Mouse (Mus musculus): ENCODE results near the gene Cox4i2.
A peak's percentile ranks its signal among the peaks of the same experiment; 100 is the strongest.

The Cox4i2 gene

GRCm38 (mm10) chr2:152753944-152754711 lies at the start of gene Cox4i2:
Cox4i2 (plus strand) TSS chr2:152754173.
- no peak for DNase-seq (ENCODE audit: low spot score)

DNA sequence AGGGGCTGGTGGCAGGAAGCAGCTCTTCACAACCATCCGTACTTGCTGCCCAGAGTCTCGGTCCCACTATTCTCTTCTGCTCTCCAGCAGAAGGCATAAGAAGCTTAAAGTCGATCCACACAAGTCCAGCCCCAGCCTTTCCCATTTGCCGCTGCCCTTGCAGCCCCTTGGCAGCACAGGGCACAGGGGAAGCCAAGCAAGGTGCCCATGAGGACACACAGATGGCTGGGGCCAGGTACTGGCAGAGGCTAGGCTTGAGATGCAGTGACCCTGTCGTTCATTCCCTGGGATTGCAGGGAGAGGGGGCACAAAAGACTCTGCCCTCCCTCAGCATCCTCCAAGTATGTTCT lies 49.7 kb upstream of the Cox4i2 start:
- DNase-seq (ENCODE audit: low spot score): no peak

DNA sequence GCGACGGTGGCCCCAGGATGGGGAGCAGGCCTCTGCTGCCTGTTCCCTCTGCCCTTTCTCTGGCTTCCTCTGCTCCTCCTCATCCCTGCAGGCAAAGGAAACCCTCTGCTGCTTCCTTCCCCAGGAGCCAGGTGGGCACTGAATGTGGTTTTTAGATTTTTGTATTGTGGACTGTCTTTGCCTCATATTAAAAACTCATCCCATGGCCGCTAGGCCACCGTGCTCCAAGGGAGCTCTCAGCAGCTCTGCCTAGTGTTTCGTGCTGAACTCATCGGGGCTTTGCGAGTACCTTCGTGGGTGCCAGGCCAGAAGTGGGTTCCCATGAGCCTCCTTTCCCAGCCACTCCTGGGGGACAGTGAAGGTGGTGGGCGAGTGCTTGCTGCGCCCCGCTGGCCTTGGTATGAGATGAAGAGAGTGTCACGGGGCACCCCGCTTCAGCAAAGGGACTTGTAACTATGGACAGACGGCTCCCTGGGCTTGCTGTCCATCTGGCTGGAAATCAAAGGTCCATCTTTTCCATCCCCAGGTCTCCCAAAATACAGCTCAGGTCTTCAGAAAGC lies 49.1 kb upstream of the Cox4i2 start:
- DNase-seq (ENCODE audit: low spot score): no peak

- DNase-seq (ENCODE audit: low spot score): peak; percentile 72
Measured at GRCm38 (mm10) chr2:152705993-152706571, 47.9 kb upstream of the Cox4i2 start.

GRCm38 (mm10) chr2:152707186-152707585 lies 46.8 kb upstream of the Cox4i2 start:
- DNase-seq (ENCODE audit: low spot score): no peak

DNA sequence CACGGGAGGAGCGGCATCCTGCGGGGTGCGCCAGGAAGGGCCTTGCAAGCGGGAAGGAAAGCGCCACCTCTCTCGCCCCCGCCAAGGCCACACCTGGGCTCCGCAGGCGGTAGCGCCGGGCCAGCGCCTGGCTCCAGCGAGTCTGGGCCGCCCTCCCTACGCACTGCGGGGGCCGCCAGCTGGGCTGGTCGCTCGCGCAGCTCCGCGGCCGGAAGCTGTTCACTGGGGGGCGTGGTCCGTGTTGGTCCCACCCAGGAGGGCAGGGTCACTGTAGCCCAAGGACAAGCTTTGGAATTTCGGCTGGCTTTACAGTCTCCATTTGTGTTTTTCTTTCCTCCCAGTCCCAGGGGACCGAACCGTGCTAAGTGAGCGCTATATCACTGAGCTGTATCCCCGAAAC lies 46.3 kb upstream of the Cox4i2 start:
- peak; percentile 95 for DNase-seq (ENCODE audit: low spot score)

DNA sequence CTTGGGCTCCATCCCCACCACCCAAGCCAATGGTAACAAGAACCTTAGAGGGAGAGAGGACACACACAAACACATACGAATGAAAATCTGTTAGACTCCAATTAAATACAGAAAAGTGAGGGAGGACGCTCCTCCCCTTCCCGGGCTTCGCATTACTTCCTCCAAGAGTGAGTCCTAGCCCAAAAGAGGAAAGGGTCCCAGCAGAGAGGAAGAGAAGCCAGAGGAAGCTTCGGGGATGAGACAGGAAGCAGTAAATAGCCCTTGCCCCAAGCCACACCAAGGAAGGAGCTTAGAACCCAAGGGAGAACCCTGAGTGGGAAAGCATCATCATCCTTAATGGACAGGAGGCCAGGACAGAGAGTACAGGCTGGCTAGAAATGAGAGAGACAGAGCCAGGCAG lies 44.9 kb upstream of the Cox4i2 start:
- no peak for DNase-seq (ENCODE audit: low spot score)

GRCm38 (mm10) chr2:152716241-152716772 lies 37.7 kb upstream of the Cox4i2 start:
- DNase-seq (ENCODE audit: low spot score): peak; percentile 75

- DNase-seq (ENCODE audit: low spot score): no peak
Measured at GRCm38 (mm10) chr2:152717652-152718051, 36.3 kb upstream of the Cox4i2 start.

DNA sequence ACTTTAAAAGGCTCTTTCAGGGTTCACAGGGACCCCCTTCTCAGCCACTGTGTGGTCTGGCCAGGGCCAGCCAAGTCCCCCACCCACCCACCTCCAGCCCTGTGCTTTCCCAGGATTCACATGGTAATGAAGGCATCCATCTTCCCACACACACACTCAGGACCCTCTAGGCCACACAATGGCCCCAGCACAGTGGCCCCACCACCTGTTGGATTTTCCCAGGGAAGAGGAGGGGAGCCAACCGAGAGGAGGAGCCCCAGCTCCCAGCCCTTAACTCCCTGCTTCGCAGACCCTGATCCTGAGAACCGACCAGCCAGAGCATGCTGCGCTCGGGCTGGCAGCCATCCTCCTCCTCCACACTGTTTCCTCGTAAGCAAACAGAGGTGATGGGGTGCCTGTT lies 35.9 kb upstream of the Cox4i2 start:
- DNase-seq (ENCODE audit: low spot score): no peak

DNA sequence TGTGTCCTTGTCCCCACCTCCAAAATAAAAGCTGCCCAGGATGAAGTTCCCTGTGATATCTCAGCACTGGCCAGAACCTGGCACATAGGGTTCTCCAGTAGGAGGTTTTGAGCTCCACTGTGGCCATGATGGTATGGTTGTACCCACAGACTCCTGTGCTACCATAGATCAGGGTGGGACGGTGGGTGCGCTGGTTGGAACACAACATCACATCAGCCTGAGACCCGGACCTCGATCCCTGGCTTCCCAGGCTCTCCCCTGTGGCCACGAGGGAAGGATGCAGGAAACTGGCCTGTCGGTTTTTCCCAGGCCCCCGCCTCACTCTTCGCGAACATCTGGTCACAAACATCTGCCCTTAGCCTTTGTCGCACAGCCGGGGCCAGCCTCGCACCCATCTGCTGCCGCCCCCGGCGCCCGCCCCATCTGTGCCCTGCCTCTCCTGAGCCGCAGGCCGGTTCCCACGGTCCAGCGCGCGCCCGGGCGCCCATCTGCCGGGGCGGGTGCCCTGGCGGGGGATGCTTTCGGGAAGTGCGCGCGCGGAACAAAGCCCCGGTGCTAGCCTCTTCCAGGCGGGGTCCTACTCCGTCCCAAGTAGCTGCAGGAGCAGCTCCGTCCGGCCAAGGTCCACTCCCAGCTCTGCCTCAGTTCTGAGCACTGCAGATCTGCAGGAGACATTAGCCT lies 30.2 kb upstream of the Cox4i2 start:
- no peak for DNase-seq (ENCODE audit: low spot score)

- no peak for DNase-seq (ENCODE audit: low spot score)
Measured at GRCm38 (mm10) chr2:152724332-152724723, 29.6 kb upstream of the Cox4i2 start.

DNA sequence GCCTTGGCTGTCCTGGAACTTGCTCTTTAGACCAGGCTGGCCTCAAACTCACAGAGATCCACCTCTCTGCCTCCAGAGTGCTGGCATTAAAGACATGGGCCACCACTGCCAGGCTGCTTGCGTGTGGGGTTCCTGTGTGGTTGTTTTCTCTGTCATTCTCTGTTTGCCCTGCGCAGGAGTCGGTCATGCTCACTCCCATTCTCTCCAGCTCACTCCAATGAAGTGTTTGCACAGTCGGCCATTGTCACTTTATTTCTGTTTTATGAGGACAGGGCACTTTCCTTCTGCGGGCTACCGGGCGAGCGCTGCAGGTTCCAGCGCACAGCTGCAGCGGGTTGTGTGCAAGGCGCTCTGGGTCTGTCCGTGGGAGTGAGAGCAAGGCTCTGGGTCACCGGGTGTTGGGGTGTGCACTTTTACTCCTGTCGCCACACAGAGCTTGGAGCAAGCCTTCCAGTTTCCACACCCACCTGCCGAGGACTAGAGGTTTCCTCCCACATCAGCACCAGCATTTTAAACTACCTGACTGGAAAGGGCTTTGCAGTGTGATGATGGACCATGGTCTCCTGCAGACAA lies 28.7 kb upstream of the Cox4i2 start:
- no peak for DNase-seq (ENCODE audit: low spot score)

DNA sequence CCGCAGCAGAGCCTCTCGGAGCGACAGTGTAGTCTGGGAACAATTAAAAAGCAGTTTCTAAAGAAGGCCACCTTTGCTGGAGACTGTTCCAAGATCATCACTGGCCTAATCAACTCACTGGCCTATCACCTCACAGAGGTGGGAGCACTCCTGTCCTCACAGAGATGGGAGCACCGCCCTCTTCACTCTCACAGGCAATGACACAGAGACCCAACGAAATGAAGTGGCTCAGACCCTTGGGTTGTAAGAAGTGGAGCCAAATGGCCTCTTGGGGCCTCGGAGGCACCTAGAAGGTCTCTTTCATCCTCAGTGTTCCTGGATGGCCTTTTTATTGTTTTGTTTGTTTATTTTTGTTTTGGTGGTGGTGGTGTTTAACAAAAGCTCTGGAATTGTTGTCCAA lies 27.8 kb upstream of the Cox4i2 start:
- DNase-seq (ENCODE audit: low spot score): no peak

DNA sequence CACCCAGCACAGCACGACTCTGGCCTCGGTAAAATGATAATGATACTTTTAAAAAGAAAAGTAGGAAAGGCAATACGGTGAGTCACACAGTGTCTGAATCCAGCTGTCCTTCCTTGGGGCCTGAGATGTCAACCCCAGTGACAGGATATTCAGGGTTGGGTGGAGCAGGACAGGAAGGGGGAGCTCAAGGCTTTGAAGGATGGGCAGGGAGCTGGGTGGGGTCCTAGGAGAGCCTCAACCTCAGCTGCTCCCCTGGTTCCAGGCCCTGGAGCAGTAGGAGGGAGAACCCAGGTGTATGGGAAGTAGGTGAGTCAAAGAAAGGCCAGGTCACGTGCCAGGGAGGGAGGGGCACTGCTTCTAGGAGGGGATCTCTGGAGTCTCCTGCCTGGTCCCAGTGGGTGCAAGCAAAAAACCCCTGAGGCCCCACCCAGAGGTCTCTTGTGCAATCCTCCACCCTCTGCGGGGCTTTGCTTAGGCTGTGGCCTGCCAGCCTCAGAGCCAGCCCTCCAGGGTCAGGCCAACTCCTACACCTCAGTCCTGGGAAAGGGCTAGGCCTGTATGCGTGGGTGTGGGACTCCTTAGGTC lies 27.1 kb upstream of the Cox4i2 start:
- no peak for DNase-seq (ENCODE audit: low spot score)

DNA sequence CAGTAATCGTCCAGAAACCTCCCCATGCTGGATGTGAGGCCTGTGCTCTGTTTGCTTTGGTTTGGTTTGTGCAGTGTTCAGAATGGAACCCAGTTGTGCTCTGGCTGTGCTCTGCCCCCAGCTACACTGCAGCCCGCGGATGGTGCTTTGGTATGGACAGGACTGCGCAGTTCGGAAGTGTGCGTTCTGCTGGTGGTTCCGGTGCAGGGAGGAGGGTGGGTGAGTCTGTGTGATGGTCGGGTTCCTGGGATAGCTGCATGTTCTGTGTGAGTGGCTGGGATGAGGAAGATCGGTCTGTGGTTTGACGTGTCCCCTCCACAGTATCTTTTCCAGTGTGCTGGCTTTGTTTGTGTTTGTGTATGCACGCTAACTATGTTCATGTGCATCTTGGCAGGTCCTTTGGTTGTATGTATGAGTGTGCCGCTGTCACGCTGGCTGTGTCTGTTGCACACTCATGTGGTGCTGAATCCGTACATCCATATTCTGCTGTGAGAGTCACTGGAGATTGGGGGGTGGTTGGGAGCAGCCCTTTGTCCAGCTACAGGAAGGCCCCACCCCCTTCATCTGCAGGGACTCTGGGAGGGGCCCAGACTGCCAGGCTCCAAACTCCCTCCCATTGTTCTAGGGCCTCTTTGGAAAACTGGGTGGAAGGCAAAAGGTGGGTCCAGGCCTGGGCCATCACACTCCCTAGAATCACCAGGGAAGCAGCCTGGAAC lies 26.0 kb upstream of the Cox4i2 start:
- DNase-seq (ENCODE audit: low spot score): no peak

DNA sequence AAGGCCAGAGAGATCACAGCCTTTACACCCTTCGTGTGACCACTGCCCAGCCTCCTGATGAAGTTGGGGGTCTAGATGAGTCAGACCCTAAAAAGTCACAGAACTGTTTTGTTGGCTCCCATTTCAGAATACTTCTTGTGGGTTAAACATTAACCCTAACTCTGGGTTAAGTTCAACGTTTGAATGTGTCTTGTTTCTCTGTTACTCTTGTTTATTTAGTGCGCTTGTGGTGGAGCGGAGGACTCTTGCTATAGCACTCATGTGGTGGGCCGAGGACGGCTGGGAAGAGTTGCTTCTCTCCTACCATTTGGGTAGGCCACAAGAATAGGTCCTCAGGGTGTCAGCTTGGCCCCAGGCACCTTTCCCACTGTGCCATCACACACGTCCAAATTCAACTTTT lies 25.4 kb upstream of the Cox4i2 start:
- DNase-seq (ENCODE audit: low spot score): no peak

DNA sequence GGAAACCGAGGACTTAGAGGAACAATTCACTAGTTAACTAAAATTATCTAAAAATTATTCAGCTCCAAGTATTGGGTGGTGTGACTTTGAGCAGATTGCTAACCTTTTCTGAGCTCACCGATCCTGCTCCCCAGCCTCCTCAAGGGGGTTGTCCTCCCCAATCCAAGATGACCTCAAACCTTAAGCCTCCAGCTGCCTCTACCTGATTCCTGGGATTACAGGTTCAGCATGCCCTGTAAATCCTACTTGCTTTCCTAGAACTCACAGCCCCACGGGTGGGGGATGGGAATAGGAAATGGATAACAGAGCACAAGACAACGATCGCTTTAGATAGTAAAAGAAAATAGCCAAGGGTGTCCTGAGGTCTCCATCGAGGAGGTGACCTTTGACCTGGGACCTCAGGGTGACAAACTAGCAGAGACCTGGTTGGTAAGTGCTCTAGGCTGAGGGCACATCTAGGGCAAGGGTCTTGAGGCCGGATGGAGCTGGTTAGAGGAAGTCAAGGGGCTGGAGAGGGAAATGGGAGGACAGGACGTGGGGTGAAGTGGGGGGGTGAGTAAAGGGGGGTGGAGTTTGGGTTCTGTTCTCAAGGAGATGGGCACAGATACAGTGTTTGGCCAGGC lies 24.8 kb upstream of the Cox4i2 start:
- DNase-seq (ENCODE audit: low spot score): no peak

DNA sequence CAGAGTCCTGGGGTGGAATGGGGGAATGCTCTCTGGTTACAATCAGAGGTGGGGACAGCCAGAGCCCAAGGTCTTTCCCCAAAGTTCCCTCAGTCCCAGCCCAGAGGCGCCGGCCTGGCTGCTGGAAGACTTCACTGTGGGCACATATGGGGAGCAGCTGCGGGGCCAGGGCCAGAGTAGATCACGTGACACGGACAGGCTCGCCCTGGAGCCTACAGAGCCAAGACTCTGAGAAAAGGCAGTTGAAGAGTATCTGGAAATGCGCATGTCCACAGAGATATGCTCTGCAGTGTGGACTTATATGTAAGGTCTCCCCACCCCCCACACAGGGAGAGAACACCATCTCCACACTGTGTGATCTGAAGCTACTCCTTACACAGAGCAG lies 24.3 kb upstream of the Cox4i2 start:
- peak; percentile 72 for DNase-seq (ENCODE audit: low spot score)

GRCm38 (mm10) chr2:152733201-152733600 lies 20.8 kb upstream of the Cox4i2 start:
- no peak for DNase-seq (ENCODE audit: low spot score)

- no peak for DNase-seq (ENCODE audit: low spot score)
Measured at GRCm38 (mm10) chr2:152734501-152734900, 19.5 kb upstream of the Cox4i2 start.
